Mouse (Mus musculus) liver, embryonic 14.5 days (tissue): ENCODE results near the gene Rsl24d1. TPM values are rescaled to one million over a fixed set of nuclear protein-coding genes. Genes with fewer than 3 reads are reported as not detected.

Experiments used
- ATAC-seq: fragments of 200-750 bp; cut with Nextera tagmentation; 2 replicates; pipeline ENCODE4 v1.8.0; 2017; ENCODE audit warnings: moderate number of reproducible peaks, mild to moderate bottlenecking, moderate library complexity; ENCODE audit not compliant: insufficient read depth
- DNase-seq, 3 experiments: peaks; one replicate each; pipeline ENCODE4 v3.0.0-alpha.2; 2012 to 2013; ENCODE audit warnings: low read depth in 3 of 3, low spot score in 3 of 3
- H3K27ac ChIP-seq: fragments of 300-500 bp; sonication (generic); 2 replicates; pipeline ENCODE4 v1.5.1; 2014; ENCODE audit warnings: moderate library complexity, mild to moderate bottlenecking, control low read depth, inconsistent platforms
- H3K27me3 ChIP-seq: fragments of 300-500 bp; sonication (generic); 2 replicates; pipeline ENCODE4 v1.6.1; 2014; ENCODE audit warnings: mild to moderate bottlenecking, low read length, moderate library complexity; ENCODE audit not compliant: control insufficient read depth, insufficient read depth
- H3K36me3 ChIP-seq: fragments of 300-500 bp; sonication (generic); replicated peaks from 2 replicates; pipeline ENCODE4 v1.6.1; 2014; ENCODE audit warnings: low read depth; ENCODE audit not compliant: control insufficient read depth, insufficient read depth
- H3K4me1 ChIP-seq, 2 experiments: fragments of 200-500 bp in 1 of 2; fragments of 300-500 bp in 1 of 2; sonication (generic) in 1 of 2; replicated peaks; 2 replicates each; pipeline ENCODE4 v1.6.1; 2012 to 2014; ENCODE audit warnings: antibody characterized with exemption in 1 of 2, inconsistent platforms in 1 of 2, low read length in 1 of 2; ENCODE audit not compliant: control insufficient read depth in 2 of 2, insufficient read depth in 2 of 2
- H3K4me2 ChIP-seq: fragments of 300-500 bp; sonication (generic); 2 replicates; pipeline ENCODE4 v1.6.1; 2014; ENCODE audit warnings: low read depth, mild to moderate bottlenecking, control low read depth, moderate library complexity
- H3K4me3 ChIP-seq, 2 experiments: fragments of 200-500 bp in 1 of 2; fragments of 300-500 bp in 1 of 2; sonication (generic) in 1 of 2; 2 replicates each; pipeline ENCODE4 v1.5.1; 2012 to 2014; ENCODE audit warnings: low read depth in 2 of 2, low read length in 2 of 2, mild to moderate bottlenecking in 2 of 2, control low read depth in 1 of 2, inconsistent platforms in 1 of 2, moderate library complexity in 1 of 2; ENCODE audit not compliant: insufficient read depth in 1 of 2
- H3K9ac ChIP-seq: fragments of 300-500 bp; sonication (generic); replicated peaks from 2 replicates; pipeline ENCODE4 v1.6.1; 2014; ENCODE audit warnings: mild to moderate bottlenecking, control low read depth, moderate library complexity
- H3K9me3 ChIP-seq: fragments of 300-500 bp; sonication (generic); 2 replicates; pipeline ENCODE4 v1.6.1; 2016; ENCODE audit warnings: low read length, mixed read lengths; ENCODE audit not compliant: control insufficient read depth
- CTCF ChIP-seq: IDR thresholded peaks from 2 replicates; pipeline ENCODE4 v1.5.1; 2016; ENCODE audit warnings: antibody characterized with exemption, low read depth, control low read depth
- EP300 ChIP-seq: IDR thresholded peaks from 2 replicates; pipeline ENCODE4 v1.6.1; 2016; ENCODE audit warnings: antibody characterized with exemption, low read depth
- WGBS: fragments of 180-500 bp; shearing (Covaris S2); extraction: QIAGEN DNeasy Blood & Tissue Kit; methylation state at CpG from one replicate; pipeline ENCODE4 v1.1.7; 2014; ENCODE audit not compliant: insufficient replicate concordance; 5-methylcytosine and 5-hydroxymethylcytosine counted together
- polyA plus RNA-seq, 2 experiments: library from polyadenylated mRNA; depleted of rRNA in 1 of 2; stranded (reverse) in 1 of 2; unstranded in 1 of 2; fragments of >200 nt; fragmentation: Nextera tagmentation in 1 of 2; extraction: Ambion mirVana in 1 of 2; gene quantifications; 2 replicates each; pipeline versions ENCODE4 v1.2.1 to v1.2.3; 2012 to 2014

Rsl24d1 gene
- polyA plus RNA-seq, 2 experiments = 29.7 to 49.5 TPM

GRCm38 (mm10) chr9:73087581-73087980 lies 25.6 kb upstream of the Rsl24d1 start:
- no peaks in the 10 kb centered on the region for H3K27me3 ChIP-seq

GRCm38 (mm10) chr9:73089222-73089920 lies 23.9 kb upstream of the Rsl24d1 start:
- Histone ChIP-seq H3K27me3 (no peaks in the 10 kb centered on the region), H3K36me3 (no peaks in the 10 kb centered on the region), H3K9me3 (no peaks in the 10 kb centered on the region), H3K27ac (no peak overlapping the region), H3K9ac (no peak overlapping the region), H3K4me1 (peaks cover 0 to 4% of the 10 kb centered on the region in 2 experiments; a peak in 1 of 4 replicates), H3K4me3 (no peak overlapping the region), H3K4me2 (no peak overlapping the region)
- WGBS = 30% methylated on average over 16 of the region's 16 CpGs
- TF ChIP-seq EP300 (no peak), CTCF (no peak)
- peak in 2 of 3 experiments; percentile 23 to 29 for DNase-seq
- peak; percentile 43; the same call in 1 of the 2 replicates for ATAC-seq

More at GRCm38 (mm10) chr9:73087581-73087980, 25.6 kb upstream of the Rsl24d1 start:
- Histone ChIP-seq H3K9me3 (no peaks in the 10 kb centered on the region), H3K4me3 (no peak overlapping the region), H3K9ac (no peak overlapping the region), H3K36me3 (no peaks in the 10 kb centered on the region), H3K27ac (no peak overlapping the region), H3K4me1 (peaks cover 0 to 4% of the 10 kb centered on the region in 2 experiments; a peak in 1 of 4 replicates), H3K4me2 (no peak overlapping the region)
- ATAC-seq (no peak), DNase-seq (no peak)
- WGBS = 41% methylated on average over 5 of the region's 5 CpGs
- TF ChIP-seq CTCF (no peak), EP300 (no peak)

DNA sequence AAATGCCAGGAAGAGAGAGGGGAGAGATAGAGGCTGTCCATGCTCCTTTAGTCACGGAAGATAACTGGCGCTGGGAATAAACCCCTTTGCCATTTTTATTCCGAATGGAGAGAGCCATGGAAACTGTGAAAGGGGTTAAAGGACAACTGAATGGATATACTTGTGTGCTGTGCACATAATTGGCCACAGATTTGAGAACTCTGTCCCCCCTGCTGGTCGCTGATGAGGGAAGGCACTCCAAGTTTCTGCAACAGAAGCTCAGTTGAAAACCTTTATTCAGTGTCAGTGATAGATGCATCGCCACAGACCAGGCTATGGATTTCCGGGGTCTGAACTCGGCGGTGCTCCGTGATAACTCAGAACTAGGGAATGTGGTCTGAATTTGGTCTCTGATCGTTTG lies 23.1 kb upstream of the Rsl24d1 start:
- DNase-seq (no peak), ATAC-seq (no peak)
- Histone ChIP-seq H3K36me3 (no peaks in the 10 kb centered on the region), H3K4me1 (peaks cover 0 to 4% of the 10 kb centered on the region in 2 experiments; a peak in 1 of 4 replicates), H3K9ac (no peak overlapping the region), H3K9me3 (no peaks in the 10 kb centered on the region), H3K27me3 (no peaks in the 10 kb centered on the region), H3K27ac (no peak overlapping the region), H3K4me2 (no peak overlapping the region), H3K4me3 (no peak overlapping the region)
- WGBS = 70% methylated on average over 10 of the region's 10 CpGs
- no peak for TF ChIP-seq CTCF
- TF ChIP-seq EP300 = no peak

- Histone ChIP-seq H3K4me1 (no peaks in the 10 kb centered on the region), H3K9me3 (no peaks in the 10 kb centered on the region), H3K4me2 (no peak overlapping the region), H3K9ac (no peak overlapping the region), H3K27me3 (no peaks in the 10 kb centered on the region), H3K27ac (no peak overlapping the region), H3K36me3 (no peaks in the 10 kb centered on the region), H3K4me3 (no peak overlapping the region)
- no peak for DNase-seq
- TF ChIP-seq CTCF = peak; percentile 77
- no peak for TF ChIP-seq EP300
- no peak for ATAC-seq
- 0% methylated on average over 1 of the region's 1 CpGs for WGBS
Measured at GRCm38 (mm10) chr9:73091747-73092146, 21.5 kb upstream of the Rsl24d1 start.

GRCm38 (mm10) chr9:73094580-73094979 lies 18.6 kb upstream of the Rsl24d1 start:
- no peak for TF ChIP-seq EP300
- no peak for TF ChIP-seq CTCF
- H3K36me3 ChIP-seq = no peaks in the 10 kb centered on the region
- 75% methylated on average over 17 of the region's 17 CpGs for WGBS

More at GRCm38 (mm10) chr9:73094580-73094979, 18.6 kb upstream of the Rsl24d1 start:
- Histone ChIP-seq H3K4me1 (no peaks in the 10 kb centered on the region), H3K27me3 (no peaks in the 10 kb centered on the region), H3K9me3 (no peaks in the 10 kb centered on the region), H3K4me3 (no peak overlapping the region), H3K27ac (no peak overlapping the region), H3K4me2 (no peak overlapping the region), H3K9ac (no peak overlapping the region)
- no peak for ATAC-seq
- DNase-seq = no peak
